Mouse (Mus musculus) ES-E14 (cell line): ENCODE measurements around the gene Vmn1r1. TPM values are rescaled to one million over a fixed set of nuclear protein-coding genes. Genes with fewer than 3 reads are reported as not detected.
A peak's percentile ranks its signal among the peaks of the same experiment; 100 is the strongest.

Experiments
- DNase-seq: peaks from one replicate; pipeline ENCODE4 v3.0.0-alpha.2; 2013; ENCODE audit warnings: low read depth, low spot score
- H3K27ac ChIP-seq: 2 replicates; pipeline ENCODE4 v1.5.1; 2012; ENCODE audit warnings: low read depth, mild to moderate bottlenecking, low read length, moderate library complexity, mixed read lengths; ENCODE audit not compliant: poor library complexity, insufficient read depth, severe bottlenecking
- H3K36me3 ChIP-seq: 2 replicates; pipeline ENCODE4 v1.6.1; 2012; ENCODE audit warnings: mild to moderate bottlenecking, low read length, moderate library complexity, mixed read lengths; ENCODE audit not compliant: control insufficient read depth, poor library complexity, insufficient read depth, severe bottlenecking
- H3K4me1 ChIP-seq, 2 experiments: fragments of 150-350 bp in 1 of 2; sonication (generic) in 1 of 2; 2 replicates each; pipeline ENCODE4 v1.6.1; 2012; ENCODE audit warnings: low read length in 2 of 2, mild to moderate bottlenecking in 1 of 2, mixed read lengths in 1 of 2; ENCODE audit not compliant: control insufficient read depth in 2 of 2, insufficient read depth in 2 of 2, poor library complexity in 1 of 2
- H3K4me3 ChIP-seq, 2 experiments: fragments of 150-350 bp in 1 of 2; sonication (generic) in 1 of 2; 2 replicates each; pipeline ENCODE4 v1.5.1; 2012; ENCODE audit warnings: low read length in 2 of 2, low read depth in 1 of 2, mild to moderate bottlenecking in 1 of 2, mixed read lengths in 1 of 2; ENCODE audit not compliant: insufficient read depth in 1 of 2, poor library complexity in 1 of 2, severe bottlenecking in 1 of 2
- H3K9ac ChIP-seq: 2 replicates; pipeline ENCODE4 v1.6.1; 2012; ENCODE audit warnings: low read depth, mild to moderate bottlenecking, low read length, mixed read lengths; ENCODE audit not compliant: poor library complexity, insufficient read depth, severe bottlenecking
- H3K9me3 ChIP-seq: fragments of 150-350 bp; sonication (generic); 2 replicates; pipeline ENCODE4 v1.6.1; 2012; ENCODE audit warnings: low read depth, mild to moderate bottlenecking, low read length; ENCODE audit not compliant: control insufficient read depth, insufficient read depth
- CHD2 ChIP-seq: IDR thresholded peaks from 2 replicates; pipeline ENCODE4 v1.6.1; 2014; ENCODE audit warnings: mild to moderate bottlenecking, low read depth, low read length, inconsistent platforms
- HCFC1 ChIP-seq: IDR thresholded peaks from 2 replicates; pipeline ENCODE4 v1.6.1; 2012; ENCODE audit warnings: low read length, inconsistent platforms, borderline replicate concordance; ENCODE audit not compliant: insufficient read depth
- MAFK ChIP-seq: IDR thresholded peaks from 2 replicates; pipeline ENCODE4 v1.6.1; 2014; ENCODE audit warnings: mild to moderate bottlenecking, low read depth, low read length, inconsistent platforms; ENCODE audit not compliant: insufficient read depth
- ZC3H11A ChIP-seq: IDR thresholded peaks from 2 replicates; pipeline ENCODE4 v1.6.1; 2012; ENCODE audit warnings: low read depth, mild to moderate bottlenecking, inconsistent platforms, low read length, borderline replicate concordance
- ZNF384 ChIP-seq: IDR thresholded peaks from 2 replicates; pipeline ENCODE4 v1.6.1; 2012; ENCODE audit warnings: low read depth, low read length, inconsistent platforms
- in situ Hi-C, 2 experiments: fragments of 600-800 bp; cut with MboI; formaldehyde crosslinking; loops; one replicate each; pipeline ENCODE4 v1.15.1; 2025; ENCODE audit warnings: low sequenced_read_pairs in 2 of 2, inconsistent platforms in 1 of 2; ENCODE audit not compliant: unreplicated experiment in 2 of 2
- total RNA-seq: library from RNA; depleted of rRNA; stranded (reverse); fragments of 300-350 nt; gene quantifications from 2 replicates; pipeline ENCODE4 v1.2.3, GENCODE M21; 2012

The Vmn1r1 gene
- total RNA-seq, 1 experiment, result 0.04 TPM

DNA sequence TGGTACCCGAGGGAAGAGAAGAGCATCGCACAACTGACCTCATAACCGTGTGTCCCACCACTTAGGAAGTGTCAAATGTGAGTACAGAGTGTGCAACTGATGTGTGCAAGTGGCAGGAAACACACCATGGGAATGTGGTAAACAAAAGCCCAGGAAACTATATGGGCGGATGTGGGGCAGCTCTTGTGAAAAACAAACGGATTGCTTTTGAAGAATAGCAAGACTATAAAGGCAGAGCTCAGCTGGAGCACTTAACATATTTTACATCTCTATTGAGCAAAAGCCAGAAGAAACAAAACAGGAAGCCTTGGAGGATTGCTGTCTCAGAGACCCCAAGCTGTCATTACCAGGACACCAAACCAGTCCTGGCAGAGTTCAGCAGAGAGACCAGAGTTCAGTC lies 1.3 kb downstream of the Vmn1r1 start:
- Histone ChIP-seq H3K36me3 (no peaks in the 10 kb centered on the region), H3K27ac (peak overlapping the region; percentile 55), H3K4me1 (peaks cover 11 to 22% of the 10 kb centered on the region in 2 experiments), H3K4me3 (no peak overlapping the region), H3K9me3 (no peaks in the 10 kb centered on the region), H3K9ac (no peak overlapping the region)
- in situ Hi-C loops, result no loop called here
- TF ChIP-seq HCFC1 (no peak), ZNF384 (no peak), MAFK (no peak)
- DNase-seq, result peak; percentile 60

DNA sequence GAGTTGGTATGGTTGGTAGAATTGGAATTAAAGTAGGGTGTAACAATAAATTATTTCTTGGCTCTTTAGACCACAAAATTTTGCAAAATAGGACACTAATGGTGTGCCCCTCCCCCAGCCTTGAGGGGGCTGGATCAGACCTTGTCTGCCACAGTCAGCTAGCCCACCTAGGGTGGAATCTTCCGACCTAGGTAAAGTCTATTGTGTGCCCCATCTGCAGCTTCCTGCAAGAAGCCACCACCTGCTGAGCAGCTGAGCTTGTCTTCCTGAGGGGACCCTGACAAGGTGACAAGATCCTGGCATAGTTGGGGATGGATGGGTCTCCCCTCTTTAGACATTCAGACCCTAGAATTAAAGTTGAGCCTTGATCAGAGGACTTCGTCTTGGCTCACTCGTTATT lies 4.7 kb downstream of the Vmn1r1 start:
- no peak overlapping the region for H3K9ac ChIP-seq
- DNase-seq, result no peak
- H3K9me3 ChIP-seq, result no peaks in the 10 kb centered on the region
- no peak overlapping the region for H3K4me3 ChIP-seq
- H3K27ac ChIP-seq, result peak overlapping the region; percentile 68; the same call in 1 of the 2 replicates
- no peaks in the 10 kb centered on the region for H3K36me3 ChIP-seq
- peaks cover 12 to 22% of the 10 kb centered on the region in 2 experiments for H3K4me1 ChIP-seq
- TF ChIP-seq CHD2, result no peak; the same call in 1 of the 2 replicates
- TF ChIP-seq ZNF384, result no peak
- TF ChIP-seq HCFC1, result no peak
- TF ChIP-seq ZC3H11A, result no peak
- no peak for TF ChIP-seq MAFK
- in situ Hi-C loops, result loop anchor here in 1 of 2 experiments (10.0 kb wide), 1 partner anchor 365 kb away; no protein-coding TSS in a partner anchor

DNA sequence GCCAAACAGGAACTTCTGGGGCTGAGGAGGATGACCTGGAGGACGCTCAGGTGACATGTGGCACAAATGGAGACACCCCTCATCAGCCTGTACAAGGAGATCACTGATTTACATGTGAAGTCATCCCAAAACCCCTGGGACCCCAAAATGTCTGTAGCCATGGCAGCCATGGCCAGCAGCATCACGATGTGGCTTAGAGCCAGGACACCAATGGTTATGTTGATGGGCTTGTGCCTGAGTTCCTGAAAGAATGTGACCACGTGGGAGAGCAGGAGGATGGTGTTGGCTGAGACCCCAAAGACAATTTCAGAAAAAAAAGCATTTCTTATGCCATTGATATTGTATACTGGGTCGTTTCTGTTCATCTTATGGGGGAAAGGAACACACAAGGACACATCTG lies 6.6 kb downstream of the Vmn1r1 start:
- H3K36me3 ChIP-seq, result no peaks in the 10 kb centered on the region
- no peak overlapping the region for H3K27ac ChIP-seq
- peaks cover 8 to 19% of the 10 kb centered on the region in 2 experiments for H3K4me1 ChIP-seq
- no peak for DNase-seq
- in situ Hi-C loops, result loop anchor here in 1 of 2 experiments (10.0 kb wide), 1 partner anchor 367 kb away; no protein-coding TSS in a partner anchor
- H3K4me3 ChIP-seq, result no peak overlapping the region
- no peak overlapping the region for H3K9ac ChIP-seq
- no peak for TF ChIP-seq ZC3H11A
- TF ChIP-seq HCFC1, result no peak
- no peak for TF ChIP-seq ZNF384
- no peaks in the 10 kb centered on the region for H3K9me3 ChIP-seq

DNA sequence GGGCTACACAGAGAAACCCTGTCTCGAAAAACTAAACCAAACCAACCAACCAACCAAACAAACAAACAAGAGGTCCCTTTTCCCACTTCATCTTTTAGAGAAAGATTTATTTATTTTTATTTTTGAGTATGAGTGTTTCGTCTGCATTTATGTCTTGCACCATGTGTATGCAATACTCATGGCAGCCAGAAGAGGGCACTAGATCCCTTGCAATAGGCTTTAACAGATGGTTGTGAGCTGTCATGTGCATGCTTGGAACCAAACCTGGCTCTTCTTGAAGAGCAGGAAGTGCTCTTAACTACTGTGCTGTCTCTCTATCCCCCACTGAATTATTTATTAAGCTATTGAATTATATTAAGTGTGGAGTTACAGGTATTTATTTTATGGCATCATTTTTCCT lies 14.3 kb downstream of the Vmn1r1 start:
- in situ Hi-C loops, result loop anchor here (5.0 to 10.0 kb wide), 5 partner anchors 165 to 425 kb away; no protein-coding TSS in a partner anchor
- TF ChIP-seq HCFC1 (no peak), MAFK (no peak), ZC3H11A (peak; percentile 99), ZNF384 (no peak), CHD2 (no peak)
- H3K9me3 ChIP-seq, result no peaks in the 10 kb centered on the region
- H3K4me3 ChIP-seq, result no peak overlapping the region
- H3K27ac ChIP-seq, result no peak overlapping the region
- H3K36me3 ChIP-seq, result no peaks in the 10 kb centered on the region
- DNase-seq, result peak; percentile 69
- no peak overlapping the region for H3K9ac ChIP-seq
- no peaks in the 10 kb centered on the region for H3K4me1 ChIP-seq

DNA sequence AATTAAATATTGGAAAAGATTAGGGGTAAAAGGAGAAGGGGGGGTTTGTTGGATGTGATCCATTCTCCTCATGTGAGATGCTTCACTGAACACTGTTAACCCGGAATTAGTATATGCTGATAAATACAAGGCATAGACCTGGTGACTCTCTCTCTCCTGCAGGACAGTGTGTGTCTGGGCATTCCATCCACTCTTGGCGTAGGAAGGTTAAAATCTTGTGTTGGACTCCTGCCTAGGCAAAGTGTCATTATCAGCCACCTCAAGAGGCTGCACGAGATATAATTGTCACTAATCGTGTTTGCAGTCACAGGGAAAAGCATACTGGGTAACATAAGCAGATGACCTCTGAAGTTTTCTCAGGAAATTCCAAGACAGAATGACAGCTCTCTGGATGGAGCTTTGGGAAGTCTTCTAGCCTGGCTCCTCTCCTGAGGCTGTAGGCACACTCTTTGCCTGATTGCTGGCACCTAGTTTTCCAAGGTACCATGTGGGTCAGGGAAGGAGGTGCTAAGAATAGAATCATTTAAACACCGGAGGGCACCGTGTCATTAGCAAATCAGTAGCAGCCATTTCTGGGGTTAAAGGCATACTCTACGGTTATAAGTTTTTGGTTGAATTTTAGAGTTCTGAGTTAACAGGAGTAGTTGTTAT lies 15.3 kb downstream of the Vmn1r1 start:
- no peak for DNase-seq
- in situ Hi-C loops, result loop anchor here (10.0 kb wide), 2 partner anchors 166 to 424 kb away; no protein-coding TSS in a partner anchor
- Histone ChIP-seq H3K4me1 (no peaks in the 10 kb centered on the region), H3K4me3 (no peak overlapping the region), H3K9ac (no peak overlapping the region), H3K36me3 (no peaks in the 10 kb centered on the region), H3K9me3 (no peaks in the 10 kb centered on the region), H3K27ac (no peak overlapping the region)
- TF ChIP-seq ZC3H11A (no peak), CHD2 (no peak), HCFC1 (no peak), ZNF384 (no peak), MAFK (no peak)
